Comparison of ENCODE assay signal across 19 mouse cellular contexts in genomic region chr5:137354091-137354490, GRCm38 (mm10). TPM values are rescaled to one million over a fixed set of nuclear protein-coding genes. Genes with fewer than 3 reads are reported as not detected.
DNase-seq lines count a peak whose midpoint lies in the region; ATAC-seq and TF ChIP-seq lines count a peak whose summit lies in the region.
"Had no signal": no experiment of that assay in that cellular context is flagged by ENCODE, and none has a peak within 500 bp of the region (broad histone marks: within the 10 kb centered on the region; RNA-seq: fewer than 3 reads in every experiment).

No protein-coding gene starts in this region.

- peaks cover 46% of the 10 kb centered on the region for H3K36me3 ChIP-seq in heart, embryonic 15.5 days
- H3K36me3 ChIP-seq in lung, embryonic 14.5 days (ENCODE audit: insufficient read depth): peaks cover 59% of the 10 kb centered on the region
- H3K36me3 ChIP-seq in embryonic facial prominence, embryonic 10.5 days (replicated peaks): peaks cover 70% of the 10 kb centered on the region
- H3K36me3 ChIP-seq in limb, embryonic 13.5 days: peaks cover 56% of the 10 kb centered on the region

- no peak for TF ChIP-seq CTCF in lung, embryonic 14.5 days (IDR thresholded peaks at IDR 0.05; ENCODE audit: low read depth)

- no peaks in the 10 kb centered on the region for H3K27me3 ChIP-seq in heart, embryonic 15.5 days
- no peaks in the 10 kb centered on the region for H3K27me3 ChIP-seq in lung, embryonic 14.5 days (ENCODE audit: insufficient read depth, low read length)
- H3K27me3 ChIP-seq in embryonic facial prominence, embryonic 10.5 days (replicated peaks; ENCODE audit: low read depth, poor library complexity, severe bottlenecking): no peaks in the 10 kb centered on the region
- H3K27me3 ChIP-seq in limb, embryonic 13.5 days: no peaks in the 10 kb centered on the region
- H3K27me3 ChIP-seq: intestine, embryonic 15.5 days had no signal

- no peak for ATAC-seq in heart, embryonic 15.5 days (replicated peaks; ENCODE audit: insufficient number of reproducible peaks, insufficient read depth, low FRiP score, low read depth)
- ATAC-seq in lung, embryonic 14.5 days (ENCODE audit: insufficient read depth): no peak
- ATAC-seq in limb, embryonic 13.5 days (ENCODE audit: low FRiP score, low read depth): no peak
- no peak for ATAC-seq in cerebellum, adult (ENCODE audit: insufficient number of reproducible peaks, low FRiP score, low TSS enrichment)
- ATAC-seq: forebrain, postnatal 0 days; intestine, embryonic 15.5 days had no signal

- peak overlapping the region; percentile 88 for H3K4me2 ChIP-seq in heart, embryonic 15.5 days
- 0 out of 2 replicates have a peak overlapping the region, but pooled peaks have one; percentile 18 for H3K4me2 ChIP-seq in lung, embryonic 14.5 days
- H3K4me2 ChIP-seq in limb, embryonic 13.5 days (replicated peaks): peak overlapping the region; percentile 95
- H3K4me2 ChIP-seq: hindbrain, embryonic 12.5 days; intestine, embryonic 15.5 days; liver, embryonic 15.5 days; neural tube, embryonic 13.5 days had no signal

- no peak overlapping the region for H3K27ac ChIP-seq in heart, embryonic 15.5 days
- no peak overlapping the region for H3K27ac ChIP-seq in lung, embryonic 14.5 days (ENCODE audit: low read depth)
- no peak overlapping the region for H3K27ac ChIP-seq in embryonic facial prominence, embryonic 10.5 days (replicated peaks)
- no peak overlapping the region for H3K27ac ChIP-seq in limb, embryonic 13.5 days
- H3K27ac ChIP-seq: hindbrain, embryonic 12.5 days; intestine, embryonic 15.5 days; liver, embryonic 15.5 days; neural tube, embryonic 13.5 days had no signal

- intact Hi-C loops in heart, postnatal 14 days (cut with DNase I): no loop called here

- H3K4me1 ChIP-seq in heart, embryonic 15.5 days (replicated peaks): peaks cover 44% of the 10 kb centered on the region
- no peaks in the 10 kb centered on the region for H3K4me1 ChIP-seq in lung, embryonic 14.5 days (ENCODE audit: insufficient read depth)
- peaks cover 45% of the 10 kb centered on the region for H3K4me1 ChIP-seq in embryonic facial prominence, embryonic 10.5 days
- H3K4me1 ChIP-seq in limb, embryonic 13.5 days: peaks cover 41% of the 10 kb centered on the region

- 76% methylated on average over 17 of the region's 17 CpGs for WGBS in heart, embryonic 15.5 days
- WGBS in lung, embryonic 14.5 days: 75% methylated on average over 17 of the region's 17 CpGs
- WGBS in embryonic facial prominence, embryonic 10.5 days: 87% methylated on average over 17 of the region's 17 CpGs
- 87% methylated on average over 17 of the region's 17 CpGs for WGBS in limb, embryonic 13.5 days

- no peak for DNase-seq in heart, postnatal 14 days
- DNase-seq in lung, embryonic 14.5 days: no peak
- DNase-seq in lung, postnatal 4 days: no peak
- DNase-seq in embryonic facial prominence, embryonic 10.5 days (ENCODE audit: low spot score): no peak
- DNase-seq: adrenal gland, adult 8-10 months; cerebellum, adult 9-10 months; forebrain, postnatal 0 days; gastrocnemius, postnatal 14 days; right cerebral cortex, postnatal 4 days; thymus, adult 18-20 months had no signal

- peak overlapping the region; percentile 6; the same call in 1 of the 2 replicates for H3K9ac ChIP-seq in heart, embryonic 15.5 days
- no peak overlapping the region for H3K9ac ChIP-seq in lung, embryonic 14.5 days
- H3K9ac ChIP-seq in limb, embryonic 13.5 days: peak overlapping the region; percentile 40
- H3K9ac ChIP-seq: forebrain, postnatal 0 days; hindbrain, embryonic 12.5 days; intestine, embryonic 15.5 days; liver, embryonic 15.5 days; neural tube, embryonic 13.5 days had no signal

- peak overlapping the region; percentile 9 for H3K4me3 ChIP-seq in heart, embryonic 15.5 days
- no peak overlapping the region for H3K4me3 ChIP-seq in lung, embryonic 14.5 days (ENCODE audit: low read depth, low read length)
- H3K4me3 ChIP-seq in embryonic facial prominence, embryonic 10.5 days: peak overlapping the region; percentile 9; the same call in 1 of the 2 replicates
- H3K4me3 ChIP-seq in limb, embryonic 13.5 days: no peak overlapping the region
- H3K4me3 ChIP-seq: hindbrain, embryonic 12.5 days; intestine, embryonic 15.5 days; liver, embryonic 15.5 days; neural tube, embryonic 13.5 days had no signal

- no peaks in the 10 kb centered on the region for H3K9me3 ChIP-seq in heart, embryonic 15.5 days (replicated peaks)
- H3K9me3 ChIP-seq in lung, embryonic 14.5 days (ENCODE audit: low read depth, low read length): no peaks in the 10 kb centered on the region
- no peaks in the 10 kb centered on the region for H3K9me3 ChIP-seq in embryonic facial prominence, embryonic 10.5 days
- no peaks in the 10 kb centered on the region for H3K9me3 ChIP-seq in limb, embryonic 13.5 days
- H3K9me3 ChIP-seq: hindbrain, embryonic 12.5 days; intestine, embryonic 15.5 days; liver, embryonic 15.5 days; neural tube, embryonic 13.5 days had no signal

RNA-seq across cellular contexts. Expression of gene Ephb4, which starts 4.2 kb away (rescaled TPM):
- 32.9 and 42.9 TPM in 2 replicates for polyA plus RNA-seq in heart, embryonic 15.5 days (2015; fragmentation: Nextera tagmentation; extraction: Ambion mirVana)
- 10 to 100 TPM; 77.5 to 83.7 TPM for total RNA-seq in heart, postnatal 14 days (2021)
- polyA plus RNA-seq in lung, embryonic 14.5 days (2014; fragmentation: Nextera tagmentation; extraction: Ambion mirVana): 68.6 and 78.0 TPM in 2 replicates
- polyA plus RNA-seq in embryonic facial prominence, embryonic 10.5 days (2016; fragmentation: Nextera tagmentation; extraction: Ambion mirVana): 53.6 and 56.8 TPM in 2 replicates
- polyA plus RNA-seq in limb, embryonic 13.5 days (2015; fragmentation: Nextera tagmentation; extraction: Ambion mirVana): 76.5 and 82.3 TPM in 2 replicates
- total RNA-seq: megakaryocyte-erythroid progenitor cell, adult 5-6 weeks; monocyte, adult 5-6 weeks had no signal

RNA-seq across cellular contexts. Expression of gene Slc12a9, which starts 20.7 kb away (rescaled TPM):
- 6.5 and 10.4 TPM in 2 replicates for polyA plus RNA-seq in heart, embryonic 15.5 days (2015; fragmentation: Nextera tagmentation; extraction: Ambion mirVana)
- 1 to 10 TPM; 3.8 to 5.4 TPM for total RNA-seq in heart, postnatal 14 days (2021)
- 9.7 and 10.2 TPM in 2 replicates for polyA plus RNA-seq in lung, embryonic 14.5 days (2014; fragmentation: Nextera tagmentation; extraction: Ambion mirVana)
- 12.6 and 13.4 TPM in 2 replicates for polyA plus RNA-seq in embryonic facial prominence, embryonic 10.5 days (2016; fragmentation: Nextera tagmentation; extraction: Ambion mirVana)
- 17.2 and 17.9 TPM in 2 replicates for polyA plus RNA-seq in limb, embryonic 13.5 days (2015; fragmentation: Nextera tagmentation; extraction: Ambion mirVana)

RNA-seq across cellular contexts. Expression of gene Trip6, which starts 39.9 kb away (rescaled TPM):
- polyA plus RNA-seq in heart, embryonic 15.5 days (2015; fragmentation: Nextera tagmentation; extraction: Ambion mirVana): 37.7 and 53.3 TPM in 2 replicates
- 10 to 100 TPM; 14.2 to 14.3 TPM for total RNA-seq in heart, postnatal 14 days (2021)
- 87.1 and 89.3 TPM in 2 replicates for polyA plus RNA-seq in lung, embryonic 14.5 days (2014; fragmentation: Nextera tagmentation; extraction: Ambion mirVana)
- polyA plus RNA-seq in embryonic facial prominence, embryonic 10.5 days (2016; fragmentation: Nextera tagmentation; extraction: Ambion mirVana): 73.1 and 76.2 TPM in 2 replicates
- polyA plus RNA-seq in limb, embryonic 13.5 days (2015; fragmentation: Nextera tagmentation; extraction: Ambion mirVana): 104 and 107 TPM in 2 replicates

RNA-seq across cellular contexts. Expression of gene Srrt, which starts 46.6 kb away (rescaled TPM):
- polyA plus RNA-seq in heart, embryonic 15.5 days (2015; fragmentation: Nextera tagmentation; extraction: Ambion mirVana): 70.5 and 95.7 TPM in 2 replicates
- total RNA-seq in heart, postnatal 14 days (2021): 10 to 100 TPM; 84.2 to 84.8 TPM
- 137 and 141 TPM in 2 replicates for polyA plus RNA-seq in lung, embryonic 14.5 days (2014; fragmentation: Nextera tagmentation; extraction: Ambion mirVana)
- 191 and 214 TPM in 2 replicates for polyA plus RNA-seq in embryonic facial prominence, embryonic 10.5 days (2016; fragmentation: Nextera tagmentation; extraction: Ambion mirVana)
- polyA plus RNA-seq in limb, embryonic 13.5 days (2015; fragmentation: Nextera tagmentation; extraction: Ambion mirVana): 141 and 149 TPM in 2 replicates

RNA-seq across cellular contexts. Expression of gene Ufsp1, which starts 59.7 kb away (rescaled TPM):
- 6.1 and 11.2 TPM in 2 replicates for polyA plus RNA-seq in heart, embryonic 15.5 days (2015; fragmentation: Nextera tagmentation; extraction: Ambion mirVana)
- 1 to 10 TPM; 6.7 to 8.5 TPM for total RNA-seq in heart, postnatal 14 days (2021)
- 4.4 and 4.6 TPM in 2 replicates for polyA plus RNA-seq in lung, embryonic 14.5 days (2014; fragmentation: Nextera tagmentation; extraction: Ambion mirVana)
- 7.8 and 8.3 TPM in 2 replicates for polyA plus RNA-seq in embryonic facial prominence, embryonic 10.5 days (2016; fragmentation: Nextera tagmentation; extraction: Ambion mirVana)
- polyA plus RNA-seq in limb, embryonic 13.5 days (2015; fragmentation: Nextera tagmentation; extraction: Ambion mirVana): 8.4 and 9.6 TPM in 2 replicates

Comparison
In these comparisons a context has a peak if more than half of its experiments do, and no peak if none do; other contexts are left out.
1. H3K4me2 ChIP-seq: peak in every context shown above with its lines; median percentile 95 in limb, embryonic 13.5 days; 88 in heart, embryonic 15.5 days; 18 in lung, embryonic 14.5 days.
2. H3K4me3 ChIP-seq: peak in heart, embryonic 15.5 days (single experiment) and embryonic facial prominence, embryonic 10.5 days (single experiment); none in lung, embryonic 14.5 days (single experiment) and limb, embryonic 13.5 days (single experiment).